Mouse (Mus musculus) CH12.LX (cell line): ENCODE measurements around the gene Zcchc8. TPM values are rescaled to one million over a fixed set of nuclear protein-coding genes. Genes with fewer than 3 reads are reported as not detected.

ENCODE experiments used
- DNase-seq: peaks from one replicate; pipeline ENCODE4 v3.0.0-alpha.2; 2013; ENCODE audit errors: extremely low read depth
- H3K27ac ChIP-seq: 2 replicates; pipeline ENCODE4 v1.5.1; 2012; ENCODE audit warnings: low read depth, mild to moderate bottlenecking, control low read depth, moderate library complexity; ENCODE audit not compliant: insufficient read depth
- H3K27me3 ChIP-seq: replicated peaks from 2 replicates; pipeline ENCODE3; 2012; ENCODE audit warnings: inconsistent platforms
- H3K36me3 ChIP-seq, 2 experiments: replicated peaks in 1 of 2; 2 replicates each; pipeline versions ENCODE3 to v1.6.1; 2012; ENCODE audit warnings: inconsistent platforms in 1 of 2, low read length in 1 of 2, mild to moderate bottlenecking in 1 of 2, mixed read lengths in 1 of 2, moderate library complexity in 1 of 2; ENCODE audit not compliant: control insufficient read depth in 1 of 2, insufficient read depth in 1 of 2
- H3K4me1 ChIP-seq, 2 experiments: 2 replicates each; pipeline ENCODE4 v1.6.1; 2012; ENCODE audit warnings: inconsistent platforms in 1 of 2, moderate library complexity in 1 of 2; ENCODE audit not compliant: insufficient read depth in 2 of 2, control insufficient read depth in 1 of 2
- H3K4me2 ChIP-seq: 2 replicates; pipeline ENCODE4 v1.6.1; 2012; ENCODE audit warnings: low read depth, mild to moderate bottlenecking, control low read depth; ENCODE audit not compliant: poor library complexity, insufficient read depth, severe bottlenecking
- H3K4me3 ChIP-seq, 3 experiments: fragments of 150-350 bp in 1 of 3; sonication (generic) in 1 of 3; replicated peaks in 1 of 3; 2 replicates each; pipeline versions ENCODE3 to v1.5.1; 2011 to 2012; ENCODE audit warnings: low read depth in 2 of 3, low read length in 2 of 3, mild to moderate bottlenecking in 2 of 3, moderate library complexity in 2 of 3, control low read depth in 1 of 3, improper control_type of control experiment in 1 of 3, inconsistent platforms in 1 of 3, mixed read lengths in 1 of 3; ENCODE audit not compliant: poor library complexity in 1 of 3
- H3K79me2 ChIP-seq: replicated peaks from 2 replicates; pipeline ENCODE4 v1.6.1; 2012; ENCODE audit warnings: mild to moderate bottlenecking, moderate library complexity; ENCODE audit not compliant: control insufficient read depth, poor library complexity, insufficient read depth, severe bottlenecking; ENCODE audit errors: extremely low read depth
- H3K9ac ChIP-seq: 2 replicates; pipeline ENCODE4 v1.6.1; 2012; ENCODE audit warnings: low read depth, mild to moderate bottlenecking, control low read depth, moderate library complexity; ENCODE audit not compliant: insufficient read depth
- H3K9me3 ChIP-seq: replicated peaks from 2 replicates; pipeline ENCODE3; 2012; ENCODE audit warnings: low read length, inconsistent platforms, mixed read lengths
- CHD1 ChIP-seq: IDR thresholded peaks from 2 replicates; pipeline ENCODE4 v1.6.1; 2012; ENCODE audit warnings: low read depth, low read length, improper control_type of control experiment, inconsistent platforms
- CTCF ChIP-seq, 2 experiments: IDR thresholded peaks in 1 of 2; conservative IDR thresholded peaks in 1 of 2; 2 replicates each; pipeline ENCODE4 v1.5.1; 2011 to 2012; ENCODE audit warnings: low read depth in 2 of 2, low read length in 2 of 2, improper control_type of control experiment in 1 of 2, inconsistent platforms in 1 of 2, mild to moderate bottlenecking in 1 of 2, moderate library complexity in 1 of 2
- E2F4 ChIP-seq: IDR thresholded peaks from 2 replicates; pipeline ENCODE4 v1.6.1; 2011; ENCODE audit warnings: low read depth, low read length, improper control_type of control experiment; ENCODE audit not compliant: insufficient replicate concordance
- ELF1 ChIP-seq: IDR thresholded peaks from 2 replicates; pipeline ENCODE4 v1.6.1; 2014; ENCODE audit warnings: low read depth, mild to moderate bottlenecking, inconsistent platforms, low read length, improper control_type of control experiment
- ETS1 ChIP-seq: conservative IDR thresholded peaks from 2 replicates; pipeline ENCODE4 v1.6.1; 2012; ENCODE audit warnings: low read depth, mild to moderate bottlenecking, inconsistent platforms, low read length, improper control_type of control experiment, moderate library complexity
- GABPA ChIP-seq: IDR thresholded peaks from 2 replicates; pipeline ENCODE4 v1.6.1; 2012; ENCODE audit warnings: low read depth, low read length, improper control_type of control experiment, inconsistent platforms; ENCODE audit not compliant: insufficient replicate concordance
- IRF4 ChIP-seq: IDR thresholded peaks from 2 replicates; pipeline ENCODE4 v1.6.1; 2014; ENCODE audit warnings: low read depth, mild to moderate bottlenecking, inconsistent platforms, low read length, improper control_type of control experiment
- JUND ChIP-seq: conservative IDR thresholded peaks from 2 replicates; pipeline ENCODE4 v1.6.1; 2011; ENCODE audit warnings: low read depth, low read length, improper control_type of control experiment
- MAFK ChIP-seq: IDR thresholded peaks from 2 replicates; pipeline ENCODE4 v1.6.1; 2011; ENCODE audit warnings: low read length, improper control_type of control experiment; ENCODE audit not compliant: insufficient replicate concordance
- MAX ChIP-seq: IDR thresholded peaks from 2 replicates; pipeline ENCODE4 v1.6.1; 2011; ENCODE audit warnings: low read length, improper control_type of control experiment
- MAZ ChIP-seq: IDR thresholded peaks from 2 replicates; pipeline ENCODE4 v1.6.1; 2012; ENCODE audit warnings: low read depth, mild to moderate bottlenecking, inconsistent platforms, low read length, improper control_type of control experiment, moderate library complexity
- MXI1 ChIP-seq: IDR thresholded peaks from 2 replicates; pipeline ENCODE4 v1.6.1; 2011; ENCODE audit warnings: mild to moderate bottlenecking, low read depth, low read length, improper control_type of control experiment
- MYC ChIP-seq: IDR thresholded peaks from 2 replicates; pipeline ENCODE4 v1.6.1; 2011; ENCODE audit warnings: low read depth, mild to moderate bottlenecking, improper control_type of control experiment, low read length
- NELFE ChIP-seq: IDR thresholded peaks from 2 replicates; pipeline ENCODE4 v1.6.1; 2011; ENCODE audit warnings: low read depth, low read length, improper control_type of control experiment
- NRF1 ChIP-seq: IDR thresholded peaks from 2 replicates; pipeline ENCODE4 v1.6.1; 2014; ENCODE audit warnings: low read depth, mild to moderate bottlenecking, inconsistent platforms, low read length, improper control_type of control experiment, moderate library complexity
- PAX5 ChIP-seq: IDR thresholded peaks from 2 replicates; pipeline ENCODE4 v1.6.1; 2012; ENCODE audit warnings: low read length, inconsistent platforms, mixed read lengths
- POLR2A ChIP-seq: IDR thresholded peaks from 2 replicates; pipeline ENCODE4 v1.6.1; 2011; ENCODE audit warnings: low read depth, mild to moderate bottlenecking, improper control_type of control experiment, low read length
- POLR2AphosphoS2 ChIP-seq: IDR thresholded peaks from 2 replicates; pipeline ENCODE4 v1.6.1; 2011; ENCODE audit warnings: low read depth, low read length, improper control_type of control experiment
- SMC3 ChIP-seq: IDR thresholded peaks from 2 replicates; pipeline ENCODE4 v1.6.1; 2011; ENCODE audit warnings: low read depth, low read length, improper control_type of control experiment
- TBP ChIP-seq: conservative IDR thresholded peaks from 2 replicates; pipeline ENCODE4 v1.6.1; 2011; ENCODE audit warnings: low read depth, low read length, improper control_type of control experiment
- TCF12 ChIP-seq: IDR thresholded peaks from 2 replicates; pipeline ENCODE4 v1.6.1; 2014; ENCODE audit warnings: low read depth, mild to moderate bottlenecking, inconsistent platforms, low read length, improper control_type of control experiment
- USF2 ChIP-seq: conservative IDR thresholded peaks from 2 replicates; pipeline ENCODE4 v1.6.1; 2011; ENCODE audit warnings: low read depth, low read length, improper control_type of control experiment
- ZKSCAN1 ChIP-seq: IDR thresholded peaks from 2 replicates; pipeline ENCODE4 v1.6.1; 2012; ENCODE audit warnings: low read depth, inconsistent platforms, low read length, improper control_type of control experiment, borderline replicate concordance
- ZNF384 ChIP-seq: IDR thresholded peaks from 2 replicates; pipeline ENCODE4 v1.6.1; 2012; ENCODE audit warnings: low read depth, low read length, improper control_type of control experiment, inconsistent platforms
- dilution Hi-C: fragments of 300-500 bp; cut with MboI; formaldehyde crosslinking; loops from 2 replicates; pipeline ENCODE4 v1.14.3; 2020; ENCODE audit warnings: low sequenced_read_pairs; ENCODE audit not compliant: extremely low pct_unique_long_range_greater_than_20kb, extremely low pct_ligation_motif_present
- in situ Hi-C: fragments of 300-500 bp; cut with MboI; formaldehyde crosslinking; loops from 3 replicates; pipeline ENCODE4 v1.14.3; 2019; ENCODE audit warnings: low sequenced_read_pairs, low pct_ligation_motif_present, low pct_unique_long_range_greater_than_20kb, mixed read lengths
- polyA plus RNA-seq: library from polyadenylated mRNA; unstranded; fragments of >175 nt; gene quantifications from 2 replicates; pipeline ENCODE4 v1.2.1, GENCODE M21; 2012; ENCODE audit warnings: low read depth; ENCODE audit not compliant: insufficient read length
- total RNA-seq, 2 experiments: library from RNA; depleted of rRNA; stranded (reverse); fragments of 300-350 nt in 1 of 2; fragments of >200 nt in 1 of 2; gene quantifications; 2 replicates each; pipeline ENCODE4 v1.2.3; 2012 to 2014

Gene Zcchc8
- total and polyA plus RNA-seq, 3 experiments: 15.2 to 77.2 (median 24.4) TPM

DNA sequence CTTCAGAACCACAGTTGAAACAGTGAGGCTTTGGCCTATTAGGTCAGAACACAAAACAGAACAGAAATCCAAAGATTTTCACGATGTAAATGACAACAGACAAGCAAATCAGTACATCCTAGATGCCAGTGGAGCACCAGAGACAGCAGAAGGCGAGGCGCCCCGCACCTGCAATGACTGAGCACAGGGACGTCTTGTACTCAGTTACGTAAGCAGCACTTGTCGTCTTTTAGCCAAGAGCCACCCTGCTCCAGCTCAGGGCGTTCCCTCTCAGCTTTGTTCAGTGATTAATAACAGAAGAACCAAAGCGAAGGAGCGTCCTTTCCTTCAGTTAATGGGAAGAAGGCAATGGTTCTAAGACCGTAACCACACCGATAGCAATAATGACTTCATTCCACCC lies 12.3 kb downstream of the Zcchc8 start:
- dilution Hi-C loops: no loop called here
- DNase-seq: no peak
- H3K9ac ChIP-seq: no peak overlapping the region
- no peaks in the 10 kb centered on the region for H3K27me3 ChIP-seq
- H3K4me3 ChIP-seq: no peak overlapping the region
- H3K9me3 ChIP-seq: no peaks in the 10 kb centered on the region
- H3K4me2 ChIP-seq: no peak overlapping the region
- H3K79me2 ChIP-seq: no peaks in the 10 kb centered on the region
- no peaks in the 10 kb centered on the region for H3K4me1 ChIP-seq
- no peak overlapping the region for H3K27ac ChIP-seq
- in situ Hi-C loops: no loop called here
- peaks cover 75 to 92% of the 10 kb centered on the region in 2 experiments for H3K36me3 ChIP-seq
- TF ChIP-seq POLR2A (no peak), CTCF (conservative IDR thresholded peaks at IDR 0.05 in 1 of 2, IDR thresholded peaks at IDR 0.05 in 1 of 2; ENCODE audit: low read depth in 2 of 2, low read length in 2 of 2) (no peak), TBP (no peak), NRF1 (no peak), MYC (no peak), IRF4 (no peak), MXI1 (no peak), TCF12 (no peak), ELF1 (no peak), NELFE (no peak), GABPA (no peak), MAX (no peak), JUND (no peak), ZNF384 (no peak), POLR2AphosphoS2 (no peak), PAX5 (no peak), E2F4 (no peak), SMC3 (no peak)

DNA sequence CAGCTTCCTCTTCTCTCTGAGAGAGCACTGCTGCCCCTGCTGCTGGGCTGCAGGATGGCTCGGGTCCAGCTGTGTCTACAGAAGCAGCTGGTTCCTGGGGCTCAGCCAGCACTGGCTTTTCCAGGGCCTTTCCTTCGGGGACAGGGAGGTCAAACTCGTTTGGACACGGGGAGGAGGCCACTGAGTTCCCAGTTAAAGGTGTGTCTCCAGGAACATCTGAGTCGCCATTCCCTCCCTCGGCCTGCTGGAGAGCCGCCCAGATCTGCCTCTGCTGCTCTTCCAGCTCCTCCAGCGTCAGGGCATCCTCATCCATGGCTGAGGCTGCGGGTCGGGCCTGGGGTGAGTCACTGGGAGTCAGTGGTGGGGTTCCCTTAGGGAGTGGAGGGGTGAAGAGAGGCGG lies 20.3 kb downstream of the Zcchc8 start:
- Histone ChIP-seq H3K79me2 (no peaks in the 10 kb centered on the region), H3K4me3 (no peak overlapping the region), H3K36me3 (peaks cover 52 to 82% of the 10 kb centered on the region in 2 experiments), H3K9ac (no peak overlapping the region), H3K27me3 (no peaks in the 10 kb centered on the region), H3K4me2 (no peak overlapping the region), H3K4me1 (no peaks in the 10 kb centered on the region), H3K27ac (no peak overlapping the region), H3K9me3 (no peaks in the 10 kb centered on the region)
- dilution Hi-C loops (no loop called here), in situ Hi-C loops (loop anchor here (5.0 kb wide), 1 partner anchor 73 kb away; no protein-coding TSS in a partner anchor)
- TF ChIP-seq ZKSCAN1: no peak
- TF ChIP-seq ETS1: no peak
- TF ChIP-seq CTCF (conservative IDR thresholded peaks at IDR 0.05 in 1 of 2, IDR thresholded peaks at IDR 0.05 in 1 of 2; ENCODE audit: low read depth in 2 of 2, low read length in 2 of 2): no peak
- no peak for TF ChIP-seq MAFK
- TF ChIP-seq MAZ: no peak
- TF ChIP-seq CHD1: no peak
- TF ChIP-seq ELF1: no peak
- TF ChIP-seq TCF12: no peak
- TF ChIP-seq POLR2A: no peak
- TF ChIP-seq PAX5: no peak
- TF ChIP-seq USF2: no peak
- TF ChIP-seq MAX: no peak
- no peak for TF ChIP-seq SMC3
- TF ChIP-seq IRF4: no peak
- no peak for TF ChIP-seq TBP
- TF ChIP-seq MYC: no peak
- DNase-seq: no peak
